Mouse (Mus musculus): ENCODE results near the gene Zdhhc14. TPM values are rescaled to one million over a fixed set of nuclear protein-coding genes. Genes with fewer than 3 reads are reported as not detected.

Gene Zdhhc14
- polyA plus RNA-seq, 1 experiment, result 0.01 TPM

GRCm38 (mm10) chr17:5675951-5676350, 183.6 kb downstream of the Zdhhc14 start:
- H3K36me3 ChIP-seq (ENCODE audit: control insufficient read depth, insufficient read depth), result no peaks in the 10 kb centered on the region
- H3K79me3 ChIP-seq (ENCODE audit: low read depth), result no peaks in the 10 kb centered on the region
- TF ChIP-seq FOSL1 (IDR thresholded peaks at IDR 0.05; ENCODE audit: insufficient read depth, low read length, poor library complexity, severe bottlenecking), result no peak
- no peak for TF ChIP-seq CEBPB (IDR thresholded peaks at IDR 0.05; ENCODE audit: low read depth)
- TF ChIP-seq MYOD1 (IDR thresholded peaks at IDR 0.05; ENCODE audit: control insufficient read depth, insufficient read length, low read depth), result no peak
- TF ChIP-seq USF1 (IDR thresholded peaks at IDR 0.05; ENCODE audit: low read depth), result no peak
- TF ChIP-seq CTCF (IDR thresholded peaks at IDR 0.05; ENCODE audit: control insufficient read depth, insufficient read depth, insufficient read length), result no peak
- TF ChIP-seq MAX (IDR thresholded peaks at IDR 0.05), result no peak
- peaks cover 13% of the 10 kb centered on the region for H3K27me3 ChIP-seq (ENCODE audit: control insufficient read depth, insufficient read depth, insufficient read length)
- no peaks in the 10 kb centered on the region for H3K79me2 ChIP-seq (ENCODE audit: control insufficient read depth, insufficient read depth)
- no peak overlapping the region for H3ac ChIP-seq (ENCODE audit: control insufficient read depth, insufficient read length, low read depth)
- no peak overlapping the region for H3K4me3 ChIP-seq (ENCODE audit: insufficient read depth, poor library complexity, severe bottlenecking)

- Histone ChIP-seq H3K79me2 (ENCODE audit: control insufficient read depth, insufficient read depth) (no peaks in the 10 kb centered on the region), H3K79me3 (ENCODE audit: low read depth) (no peaks in the 10 kb centered on the region), H3K4me3 (ENCODE audit: insufficient read depth, poor library complexity, severe bottlenecking) (no peak overlapping the region), H3K36me3 (ENCODE audit: control insufficient read depth, insufficient read depth) (no peaks in the 10 kb centered on the region), H3K27me3 (ENCODE audit: control insufficient read depth, insufficient read depth, insufficient read length) (peaks cover 17% of the 10 kb centered on the region), H3ac (ENCODE audit: control insufficient read depth, insufficient read length, low read depth) (no peak overlapping the region)
- TF ChIP-seq MYOG (IDR thresholded peaks at IDR 0.05; ENCODE audit: control insufficient read depth, extremely low read depth, insufficient read length), result no peak
- TF ChIP-seq MYOD1 (IDR thresholded peaks at IDR 0.05; ENCODE audit: control insufficient read depth, insufficient read length, low read depth), result no peak
- TF ChIP-seq MAX (IDR thresholded peaks at IDR 0.05), result no peak
- TF ChIP-seq CTCF (IDR thresholded peaks at IDR 0.05; ENCODE audit: control insufficient read depth, insufficient read depth, insufficient read length), result no peak
- no peak for TF ChIP-seq USF1 (IDR thresholded peaks at IDR 0.05; ENCODE audit: low read depth)
- no peak for TF ChIP-seq CEBPB (IDR thresholded peaks at IDR 0.05; ENCODE audit: low read depth)
- TF ChIP-seq FOSL1 (IDR thresholded peaks at IDR 0.05; ENCODE audit: insufficient read depth, low read length, poor library complexity, severe bottlenecking), result no peak
Measured at GRCm38 (mm10) chr17:5679315-5679714, 187.0 kb downstream of the Zdhhc14 start.

- Histone ChIP-seq H3K4me3 (ENCODE audit: insufficient read depth, poor library complexity, severe bottlenecking) (no peak overlapping the region), H3K79me3 (ENCODE audit: low read depth) (no peaks in the 10 kb centered on the region), H3ac (ENCODE audit: control insufficient read depth, insufficient read length, low read depth) (no peak overlapping the region), H3K27me3 (ENCODE audit: control insufficient read depth, insufficient read depth, insufficient read length) (peaks cover 26% of the 10 kb centered on the region), H3K79me2 (ENCODE audit: control insufficient read depth, insufficient read depth) (no peaks in the 10 kb centered on the region), H3K36me3 (ENCODE audit: control insufficient read depth, insufficient read depth) (no peaks in the 10 kb centered on the region)
- no peak for TF ChIP-seq MAX (IDR thresholded peaks at IDR 0.05)
Measured at GRCm38 (mm10) chr17:5685324-5685723, 193.0 kb downstream of the Zdhhc14 start.

- H3K4me3 ChIP-seq (ENCODE audit: insufficient read depth, poor library complexity, severe bottlenecking), result no peak overlapping the region
- H3K79me2 ChIP-seq (ENCODE audit: control insufficient read depth, insufficient read depth), result no peaks in the 10 kb centered on the region
- no peaks in the 10 kb centered on the region for H3K79me3 ChIP-seq (ENCODE audit: low read depth)
- H3K36me3 ChIP-seq (ENCODE audit: control insufficient read depth, insufficient read depth), result no peaks in the 10 kb centered on the region
- no peak for TF ChIP-seq USF1 (IDR thresholded peaks at IDR 0.05; ENCODE audit: low read depth)
- no peak for TF ChIP-seq MYOD1 (IDR thresholded peaks at IDR 0.05; ENCODE audit: control insufficient read depth, insufficient read length, low read depth)
- TF ChIP-seq CEBPB (IDR thresholded peaks at IDR 0.05; ENCODE audit: low read depth), result no peak
- TF ChIP-seq CTCF (IDR thresholded peaks at IDR 0.05; ENCODE audit: control insufficient read depth, insufficient read depth, insufficient read length), result no peak
- TF ChIP-seq FOSL1 (IDR thresholded peaks at IDR 0.05; ENCODE audit: insufficient read depth, low read length, poor library complexity, severe bottlenecking), result no peak
- TF ChIP-seq MAX (IDR thresholded peaks at IDR 0.05), result no peak
- no peak for TF ChIP-seq MYOG (IDR thresholded peaks at IDR 0.05; ENCODE audit: control insufficient read depth, extremely low read depth, insufficient read length)
- H3ac ChIP-seq (ENCODE audit: control insufficient read depth, insufficient read length, low read depth), result no peak overlapping the region
- H3K27me3 ChIP-seq (ENCODE audit: control insufficient read depth, insufficient read depth, insufficient read length), result peaks cover 24% of the 10 kb centered on the region
Measured at GRCm38 (mm10) chr17:5687810-5688209, 195.5 kb downstream of the Zdhhc14 start.

- H3K27me3 ChIP-seq (ENCODE audit: control insufficient read depth, insufficient read depth, insufficient read length), result peaks cover 28% of the 10 kb centered on the region
Measured at GRCm38 (mm10) chr17:5688222-5688621, 195.9 kb downstream of the Zdhhc14 start.

GRCm38 (mm10) chr17:5688669-5689068, 196.3 kb downstream of the Zdhhc14 start:
- Histone ChIP-seq H3K4me3 (ENCODE audit: insufficient read depth, poor library complexity, severe bottlenecking) (no peak overlapping the region), H3K79me3 (ENCODE audit: low read depth) (no peaks in the 10 kb centered on the region), H3ac (ENCODE audit: control insufficient read depth, insufficient read length, low read depth) (no peak overlapping the region), H3K36me3 (ENCODE audit: control insufficient read depth, insufficient read depth) (no peaks in the 10 kb centered on the region), H3K27me3 (ENCODE audit: control insufficient read depth, insufficient read depth, insufficient read length) (peaks cover 33% of the 10 kb centered on the region), H3K79me2 (ENCODE audit: control insufficient read depth, insufficient read depth) (no peaks in the 10 kb centered on the region)
- no peak for TF ChIP-seq CEBPB (IDR thresholded peaks at IDR 0.05; ENCODE audit: low read depth)
- no peak for TF ChIP-seq MYOD1 (IDR thresholded peaks at IDR 0.05; ENCODE audit: control insufficient read depth, insufficient read length, low read depth)
- no peak for TF ChIP-seq CTCF (IDR thresholded peaks at IDR 0.05; ENCODE audit: control insufficient read depth, insufficient read depth, insufficient read length)

More at GRCm38 (mm10) chr17:5688222-5688621, 195.9 kb downstream of the Zdhhc14 start:
- no peaks in the 10 kb centered on the region for H3K79me3 ChIP-seq (ENCODE audit: low read depth)
- TF ChIP-seq MYOD1 (IDR thresholded peaks at IDR 0.05; ENCODE audit: control insufficient read depth, insufficient read length, low read depth) (no peak), MYOG (IDR thresholded peaks at IDR 0.05; ENCODE audit: control insufficient read depth, extremely low read depth, insufficient read length) (no peak), MAX (IDR thresholded peaks at IDR 0.05) (no peak), FOSL1 (IDR thresholded peaks at IDR 0.05; ENCODE audit: insufficient read depth, low read length, poor library complexity, severe bottlenecking) (no peak), CEBPB (IDR thresholded peaks at IDR 0.05; ENCODE audit: low read depth) (no peak), USF1 (IDR thresholded peaks at IDR 0.05; ENCODE audit: low read depth) (no peak), CTCF (IDR thresholded peaks at IDR 0.05; ENCODE audit: control insufficient read depth, insufficient read depth, insufficient read length) (no peak)
- no peak overlapping the region for H3K4me3 ChIP-seq (ENCODE audit: insufficient read depth, poor library complexity, severe bottlenecking)
- no peaks in the 10 kb centered on the region for H3K36me3 ChIP-seq (ENCODE audit: control insufficient read depth, insufficient read depth)
- H3K79me2 ChIP-seq (ENCODE audit: control insufficient read depth, insufficient read depth), result no peaks in the 10 kb centered on the region
- H3ac ChIP-seq (ENCODE audit: control insufficient read depth, insufficient read length, low read depth), result no peak overlapping the region

All from C2C12 (cell line).